Mouse (Mus musculus): ENCODE measurements around the gene Gm20604. TPM values are rescaled to one million over a fixed set of nuclear protein-coding genes. Genes with fewer than 3 reads are reported as not detected.

Gene Gm20604
- total and polyA plus RNA-seq, 2 experiments from 2014 or later, result 29.7 to 54.5 TPM

- H3K9me3 ChIP-seq (ENCODE audit: low read length), result no peaks in the 10 kb centered on the region
- H3K4me3 ChIP-seq (ENCODE audit: low read depth, low read length), result no peak overlapping the region
- no peaks in the 10 kb centered on the region for H3K27me3 ChIP-seq (ENCODE audit: insufficient read depth, low read length)
- no peak overlapping the region for H3K9ac ChIP-seq (replicated peaks; ENCODE audit: low read length, poor library complexity, severe bottlenecking)
- peaks cover 8% of the 10 kb centered on the region for H3K4me1 ChIP-seq (ENCODE audit: insufficient read depth, low read length)
- H3K4me2 ChIP-seq (ENCODE audit: low read depth, low read length, poor library complexity, severe bottlenecking), result no peak overlapping the region
- no peak overlapping the region for H3K27ac ChIP-seq (ENCODE audit: low read depth, low read length)
- no peak for ATAC-seq (ENCODE audit: low FRiP score)
- TF ChIP-seq CTCF (IDR thresholded peaks at IDR 0.05), result no peak
- no peak for DNase-seq (ENCODE audit: low spot score)
- peaks cover 34% of the 10 kb centered on the region for H3K36me3 ChIP-seq (ENCODE audit: insufficient read depth, low read length)
Measured at GRCm38 (mm10) chr12:102763696-102764095, 5.2 kb upstream of the Gm20604 start.

- Histone ChIP-seq H3K4me2 (ENCODE audit: low read depth, low read length, poor library complexity, severe bottlenecking) (no peak overlapping the region), H3K27ac (ENCODE audit: low read depth, low read length) (no peak overlapping the region), H3K4me3 (ENCODE audit: low read depth, low read length) (no peak overlapping the region), H3K36me3 (ENCODE audit: insufficient read depth, low read length) (peaks cover 17% of the 10 kb centered on the region), H3K4me1 (ENCODE audit: insufficient read depth, low read length) (peaks cover 9% of the 10 kb centered on the region), H3K27me3 (ENCODE audit: insufficient read depth, low read length) (no peaks in the 10 kb centered on the region), H3K9ac (replicated peaks; ENCODE audit: low read length, poor library complexity, severe bottlenecking) (no peak overlapping the region), H3K9me3 (ENCODE audit: low read length) (no peaks in the 10 kb centered on the region)
- WGBS, result 94% methylated on average over 3 of the region's 3 CpGs
- no peak for TF ChIP-seq CTCF (IDR thresholded peaks at IDR 0.05)
- DNase-seq (ENCODE audit: low spot score) (no peak), ATAC-seq (ENCODE audit: low FRiP score) (no peak)
Measured at GRCm38 (mm10) chr12:102761668-102762067, 3.2 kb upstream of the Gm20604 start.

GRCm38 (mm10) chr12:102758936-102759335, 464 bp upstream of the Gm20604 start:
- Histone ChIP-seq H3K9ac (replicated peaks; ENCODE audit: low read length, poor library complexity, severe bottlenecking) (peak overlapping the region; percentile 75; the same call in 1 of the 2 replicates), H3K27me3 (ENCODE audit: insufficient read depth, low read length) (no peaks in the 10 kb centered on the region), H3K9me3 (ENCODE audit: low read length) (no peaks in the 10 kb centered on the region), H3K27ac (ENCODE audit: low read depth, low read length) (no peak overlapping the region), H3K36me3 (ENCODE audit: insufficient read depth, low read length) (0 out of 2 replicates have a peak, but pooled peaks cover 3% of the 10 kb centered on the region), H3K4me1 (ENCODE audit: insufficient read depth, low read length) (peaks cover 9% of the 10 kb centered on the region), H3K4me3 (ENCODE audit: low read depth, low read length) (peak overlapping the region; percentile 85), H3K4me2 (ENCODE audit: low read depth, low read length, poor library complexity, severe bottlenecking) (peak overlapping the region; percentile 88)
- 1% methylated on average over 5 of the region's 5 CpGs for WGBS
- ATAC-seq (ENCODE audit: low FRiP score) (no peak), DNase-seq (ENCODE audit: low spot score) (no peak)
- no peak for TF ChIP-seq CTCF (IDR thresholded peaks at IDR 0.05)

DNA sequence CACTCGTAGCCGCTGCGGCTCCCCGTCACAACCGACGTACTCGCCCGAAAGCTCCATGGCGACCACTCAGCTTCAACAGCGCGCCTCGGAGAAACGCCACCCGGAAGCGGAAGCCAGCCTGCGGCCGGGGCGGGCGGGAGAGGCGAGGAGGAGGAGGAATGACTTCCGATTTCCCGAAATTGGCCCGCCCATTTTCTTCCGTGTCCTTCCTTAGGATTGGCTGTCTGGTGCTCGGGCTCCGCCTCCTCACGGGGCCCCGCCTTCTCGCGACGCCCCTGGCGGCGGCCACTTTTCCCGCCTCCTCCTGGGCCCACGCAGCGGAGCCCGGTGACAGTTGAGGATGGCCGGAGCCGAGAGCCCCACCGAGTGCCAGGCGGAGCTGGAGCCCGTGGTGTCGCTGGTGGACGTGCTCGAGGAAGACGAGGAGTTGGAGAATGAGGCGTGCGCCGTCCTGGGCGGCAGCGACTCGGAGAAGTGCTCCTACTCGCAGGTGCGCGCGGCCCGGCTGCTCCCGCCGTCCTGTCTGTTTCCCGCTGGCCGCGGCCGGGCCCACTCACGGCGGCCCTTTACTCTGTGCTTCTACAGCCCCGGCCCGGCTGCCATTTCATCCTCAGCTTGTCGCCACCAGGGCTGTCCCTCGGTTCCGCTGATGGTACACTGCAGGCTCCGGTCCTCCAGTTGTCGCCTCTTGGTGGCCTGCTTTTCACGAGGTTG, 626 bp downstream of the Gm20604 start, which contains the start of the genes Gm28051, Gon7 and Ubr7:
Gm28051 (minus strand) TSS at position 77 of the 714 bp plus-strand sequence.
Gon7 (minus strand) TSS at position 115 of the 714 bp plus-strand sequence.
Ubr7 (plus strand) TSS at position 279 of the 714 bp plus-strand sequence.
- Histone ChIP-seq H3K36me3 (ENCODE audit: insufficient read depth, low read length) (0 out of 2 replicates have a peak, but pooled peaks cover 3% of the 10 kb centered on the region), H3K4me1 (ENCODE audit: insufficient read depth, low read length) (peaks cover 9% of the 10 kb centered on the region), H3K27me3 (ENCODE audit: insufficient read depth, low read length) (no peaks in the 10 kb centered on the region), H3K4me2 (ENCODE audit: low read depth, low read length, poor library complexity, severe bottlenecking) (peak within 1 kb of the TSS; percentile 88), H3K27ac (ENCODE audit: low read depth, low read length) (peak within 1 kb of the TSS; percentile 82), H3K4me3 (ENCODE audit: low read depth, low read length) (peak within 1 kb of the TSS; percentile 85), H3K9ac (replicated peaks; ENCODE audit: low read length, poor library complexity, severe bottlenecking) (peak within 1 kb of the TSS; percentile 75), H3K9me3 (ENCODE audit: low read length) (no peaks in the 10 kb centered on the region)
- under 1% methylated on average over 59 of the region's 73 CpGs for WGBS
- TF ChIP-seq CTCF (IDR thresholded peaks at IDR 0.05), result peak; percentile 67
- DNase-seq (ENCODE audit: low spot score), result peak; percentile 97
- ATAC-seq (ENCODE audit: low FRiP score), result peak; percentile 98

DNA sequence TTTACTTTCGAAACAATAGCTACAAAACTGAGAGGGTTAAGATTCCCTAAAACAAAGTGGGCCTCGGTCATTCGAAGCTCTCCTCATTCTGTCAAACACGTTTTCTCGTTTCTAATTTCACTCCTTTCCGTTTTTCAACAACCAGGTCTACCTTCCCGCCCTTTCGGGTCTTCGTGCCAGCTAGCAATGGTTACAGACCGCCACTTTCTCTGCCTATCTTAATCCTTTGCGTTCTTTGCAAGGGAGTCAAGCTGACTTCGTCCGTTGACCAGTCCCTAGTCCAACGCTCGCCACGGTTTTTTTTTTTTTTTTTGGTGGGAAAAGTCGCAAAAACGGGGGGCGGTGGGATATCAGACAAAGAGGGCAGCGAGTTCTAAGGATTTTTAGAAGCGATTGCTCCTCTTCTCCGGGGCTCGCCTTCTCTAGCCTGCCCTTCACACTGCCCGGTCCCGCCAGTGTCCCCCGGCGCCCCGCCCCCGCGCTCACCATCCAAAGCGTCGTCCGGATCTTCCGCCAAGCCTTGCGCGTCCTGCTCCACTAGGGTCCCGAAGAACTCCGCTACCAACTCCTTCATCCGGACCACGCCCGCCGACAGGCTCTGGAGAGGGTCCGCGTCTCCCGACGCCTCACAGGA, 1.3 kb downstream of the Gm20604 start:
- no peak for TF ChIP-seq CTCF (IDR thresholded peaks at IDR 0.05)
- peaks cover 9% of the 10 kb centered on the region for H3K4me1 ChIP-seq (ENCODE audit: insufficient read depth, low read length)
- peak; percentile 2; the same call in 1 of the 2 replicates for ATAC-seq (ENCODE audit: low FRiP score)
- no peaks in the 10 kb centered on the region for H3K9me3 ChIP-seq (ENCODE audit: low read length)
- no peak for DNase-seq (ENCODE audit: low spot score)
- peak overlapping the region; percentile 82 for H3K27ac ChIP-seq (ENCODE audit: low read depth, low read length)
- peak overlapping the region; percentile 65 for H3K9ac ChIP-seq (replicated peaks; ENCODE audit: low read length, poor library complexity, severe bottlenecking)
- no peaks in the 10 kb centered on the region for H3K27me3 ChIP-seq (ENCODE audit: insufficient read depth, low read length)
- no peaks in the 10 kb centered on the region for H3K36me3 ChIP-seq (ENCODE audit: insufficient read depth, low read length)
- WGBS, result 1% methylated on average over 45 of the region's 46 CpGs
- peak overlapping the region; percentile 88 for H3K4me2 ChIP-seq (ENCODE audit: low read depth, low read length, poor library complexity, severe bottlenecking)
- peak overlapping the region; percentile 85 for H3K4me3 ChIP-seq (ENCODE audit: low read depth, low read length)

DNA sequence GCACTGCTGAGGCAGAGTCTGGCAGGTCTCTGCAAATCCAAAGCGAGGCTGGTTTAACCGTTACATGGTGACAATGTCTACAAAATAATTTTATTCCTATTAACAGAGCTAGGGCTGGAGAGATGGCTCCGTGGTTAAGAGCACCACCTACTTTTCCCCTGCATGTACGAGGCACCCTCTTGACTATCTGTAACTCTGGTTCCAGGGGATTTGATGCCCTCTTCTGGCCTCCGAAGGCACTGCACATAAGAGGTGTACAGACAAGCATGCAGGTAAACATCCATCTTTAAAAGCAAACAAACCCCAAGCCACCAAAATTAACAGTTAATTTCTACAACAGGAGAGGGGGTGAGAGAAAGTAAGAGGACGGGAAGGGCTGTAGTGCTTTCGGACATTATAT, 2.2 kb downstream of the Gm20604 start:
- peak overlapping the region; percentile 65; the same call in 1 of the 2 replicates for H3K9ac ChIP-seq (replicated peaks; ENCODE audit: low read length, poor library complexity, severe bottlenecking)
- H3K36me3 ChIP-seq (ENCODE audit: insufficient read depth, low read length), result no peaks in the 10 kb centered on the region
- no peak for DNase-seq (ENCODE audit: low spot score)

More for the DNA sequence above, 2.2 kb downstream of the Gm20604 start:
- peak overlapping the region; percentile 88 for H3K4me2 ChIP-seq (ENCODE audit: low read depth, low read length, poor library complexity, severe bottlenecking)
- peak; percentile 61 for TF ChIP-seq CTCF (IDR thresholded peaks at IDR 0.05)
- no peaks in the 10 kb centered on the region for H3K9me3 ChIP-seq (ENCODE audit: low read length)
- H3K4me3 ChIP-seq (ENCODE audit: low read depth, low read length), result peak overlapping the region; percentile 85; the same call in 1 of the 2 replicates
- no peak for ATAC-seq (ENCODE audit: low FRiP score)
- WGBS, result 87% methylated on average over 7 of the region's 7 CpGs
- no peak overlapping the region for H3K27ac ChIP-seq (ENCODE audit: low read depth, low read length)
- H3K4me1 ChIP-seq (ENCODE audit: insufficient read depth, low read length), result peaks cover 9% of the 10 kb centered on the region
- no peaks in the 10 kb centered on the region for H3K27me3 ChIP-seq (ENCODE audit: insufficient read depth, low read length)

All from midbrain, postnatal 0 days (tissue).